Mouse (Mus musculus) stomach, postnatal 0 days (tissue): ENCODE results near the gene Sdsl.

Source experiments
- CTCF ChIP-seq: IDR thresholded peaks from 2 replicates; pipeline ENCODE4 v1.5.1; 2016; ENCODE audit warnings: antibody characterized with exemption, low read depth, mild to moderate bottlenecking, moderate library complexity
- EP300 ChIP-seq: optimal IDR thresholded peaks from 2 replicates; pipeline ENCODE3; 2016; ENCODE audit warnings: antibody characterized with exemption

- no peak for TF ChIP-seq EP300
- TF ChIP-seq CTCF: no peak
Observed at GRCm38 (mm10) chr5:120476296-120476695, 3.7 kb upstream of the Sdsl start, which contains the start of gene Sds.
